Mouse (Mus musculus) forebrain, postnatal 0 days (tissue): ENCODE results near the gene Gm37240. TPM values are rescaled to one million over a fixed set of nuclear protein-coding genes. Genes with fewer than 3 reads are reported as not detected.
A peak's percentile ranks its signal among the peaks of the same experiment; 100 is the strongest.

Experiments
- ATAC-seq: fragments of 200-750 bp; cut with Nextera tagmentation; 2 replicates; pipeline ENCODE4 v1.8.0; 2017; ENCODE audit warnings: mild to moderate bottlenecking, moderate library complexity
- DNase-seq: peaks from one replicate; pipeline ENCODE4 v3.0.0-alpha.2; 2015
- H3K27ac ChIP-seq: fragments of 300-500 bp; sonication (generic); 2 replicates; pipeline ENCODE4 v1.5.1; 2014; ENCODE audit warnings: low read depth, mild to moderate bottlenecking, antibody characterized with exemption, low read length, moderate library complexity, mixed read lengths
- H3K27me3 ChIP-seq: fragments of 300-500 bp; sonication (generic); 2 replicates; pipeline ENCODE4 v1.6.1; 2014; ENCODE audit warnings: mild to moderate bottlenecking, low read length, mixed read lengths; ENCODE audit not compliant: insufficient read depth
- H3K36me3 ChIP-seq: fragments of 300-500 bp; sonication (generic); 2 replicates; pipeline ENCODE4 v1.6.1; 2014; ENCODE audit warnings: mild to moderate bottlenecking, moderate library complexity; ENCODE audit not compliant: insufficient read depth
- H3K4me1 ChIP-seq: fragments of 300-500 bp; sonication (generic); 2 replicates; pipeline ENCODE4 v1.6.1; 2014; ENCODE audit warnings: antibody characterized with exemption; ENCODE audit not compliant: insufficient read depth
- H3K4me2 ChIP-seq: fragments of 300-500 bp; sonication (generic); 2 replicates; pipeline ENCODE4 v1.6.1; 2014; ENCODE audit warnings: low read depth, mild to moderate bottlenecking, moderate library complexity
- H3K4me3 ChIP-seq: fragments of 300-500 bp; sonication (generic); 2 replicates; pipeline ENCODE4 v1.5.1; 2014; ENCODE audit warnings: low read depth, low read length, mixed read lengths
- H3K9ac ChIP-seq: fragments of 300-500 bp; sonication (generic); 2 replicates; pipeline ENCODE4 v1.6.1; 2014; ENCODE audit warnings: mild to moderate bottlenecking
- H3K9me3 ChIP-seq: fragments of 300-500 bp; sonication (generic); 2 replicates; pipeline ENCODE4 v1.6.1; 2016; ENCODE audit warnings: low read length
- CTCF ChIP-seq: sonication (generic); IDR thresholded peaks from 2 replicates; pipeline ENCODE4 v1.5.1; 2016; ENCODE audit warnings: antibody characterized with exemption, control low read depth, low read depth
- WGBS: fragments of 180-500 bp; shearing (Covaris S2); extraction: QIAGEN DNeasy Blood & Tissue Kit; methylation state at CpG from one replicate; pipeline ENCODE4 v1.1.7; 2014; 5-methylcytosine and 5-hydroxymethylcytosine counted together
- polyA plus RNA-seq: library from polyadenylated mRNA; unstranded; fragments of >200 nt; fragmentation: Nextera tagmentation; extraction: Ambion mirVana; gene quantifications from 2 replicates; pipeline ENCODE4 v1.2.1, GENCODE M21; 2015
- total RNA-seq: library from RNA; depleted of rRNA; stranded (reverse); fragments of >200 nt; gene quantifications from 2 replicates; pipeline ENCODE4 v1.2.3, GENCODE M21; 2014

Gm37240 gene
- total and polyA plus RNA-seq, 2 experiments from 2014 or later = 0.67 to 1.2 TPM

GRCm38 (mm10) chr3:84851801-84852200, 1035.5 kb downstream of the Gm37240 start:
- Histone ChIP-seq H3K4me2 (no peak overlapping the region), H3K9me3 (no peaks in the 10 kb centered on the region), H3K9ac (no peak overlapping the region), H3K36me3 (no peaks in the 10 kb centered on the region), H3K27ac (no peak overlapping the region), H3K4me3 (no peak overlapping the region), H3K27me3 (no peaks in the 10 kb centered on the region), H3K4me1 (no peaks in the 10 kb centered on the region)
- no peak for DNase-seq
- WGBS = 27% methylated on average over 1 of the region's 1 CpGs
- ATAC-seq = no peak
- no peak for TF ChIP-seq CTCF

GRCm38 (mm10) chr3:84850418-84850817, 1036.9 kb downstream of the Gm37240 start:
- Histone ChIP-seq H3K36me3 (no peaks in the 10 kb centered on the region), H3K4me3 (no peak overlapping the region), H3K4me1 (no peaks in the 10 kb centered on the region), H3K9me3 (no peaks in the 10 kb centered on the region), H3K27me3 (no peaks in the 10 kb centered on the region), H3K4me2 (no peak overlapping the region), H3K9ac (no peak overlapping the region), H3K27ac (no peak overlapping the region)
- DNase-seq (no peak), ATAC-seq (no peak)
- 98% methylated on average over 1 of the region's 1 CpGs for WGBS
- TF ChIP-seq CTCF = no peak

GRCm38 (mm10) chr3:84848798-84849197, 1038.5 kb downstream of the Gm37240 start:
- H3K36me3 ChIP-seq = no peaks in the 10 kb centered on the region
- H3K4me1 ChIP-seq = no peaks in the 10 kb centered on the region
- H3K9ac ChIP-seq = no peak overlapping the region
- DNase-seq (no peak), ATAC-seq (no peak)
- TF ChIP-seq CTCF = no peak
- no peak overlapping the region for H3K27ac ChIP-seq
- no peaks in the 10 kb centered on the region for H3K9me3 ChIP-seq
- 84% methylated on average over 4 of the region's 4 CpGs for WGBS
- H3K4me2 ChIP-seq = no peak overlapping the region
- no peak overlapping the region for H3K4me3 ChIP-seq
- H3K27me3 ChIP-seq = no peaks in the 10 kb centered on the region

- Histone ChIP-seq H3K4me2 (no peak overlapping the region), H3K27me3 (no peaks in the 10 kb centered on the region), H3K9ac (no peak overlapping the region), H3K4me3 (no peak overlapping the region), H3K4me1 (no peaks in the 10 kb centered on the region), H3K9me3 (no peaks in the 10 kb centered on the region), H3K27ac (no peak overlapping the region), H3K36me3 (no peaks in the 10 kb centered on the region)
- ATAC-seq (no peak), DNase-seq (peak; percentile 81)
- WGBS = 37% methylated on average over 1 of the region's 1 CpGs
- TF ChIP-seq CTCF = peak; percentile 73
These were observed 1043.7 kb downstream of the Gm37240 start for GRCm38 (mm10) chr3:84843594-84843993.

GRCm38 (mm10) chr3:84842793-84843192, 1044.5 kb downstream of the Gm37240 start:
- TF ChIP-seq CTCF = no peak
- DNase-seq = no peak
- no peak overlapping the region for H3K9ac ChIP-seq
- no peak overlapping the region for H3K27ac ChIP-seq
- no peaks in the 10 kb centered on the region for H3K27me3 ChIP-seq
- no peaks in the 10 kb centered on the region for H3K9me3 ChIP-seq
- ATAC-seq = no peak
- no peak overlapping the region for H3K4me2 ChIP-seq
- H3K36me3 ChIP-seq = no peaks in the 10 kb centered on the region
- WGBS = 93% methylated on average over 2 of the region's 2 CpGs
- H3K4me1 ChIP-seq = no peaks in the 10 kb centered on the region
- H3K4me3 ChIP-seq = no peak overlapping the region

- ATAC-seq (no peak), DNase-seq (no peak)
- H3K27me3 ChIP-seq = no peaks in the 10 kb centered on the region
- no peak overlapping the region for H3K4me2 ChIP-seq
- H3K4me1 ChIP-seq = no peaks in the 10 kb centered on the region
- no peak for TF ChIP-seq CTCF
- H3K9ac ChIP-seq = no peak overlapping the region
- no peak overlapping the region for H3K27ac ChIP-seq
- H3K4me3 ChIP-seq = no peak overlapping the region
- H3K36me3 ChIP-seq = no peaks in the 10 kb centered on the region
- WGBS = 79% methylated on average over 4 of the region's 4 CpGs
- no peaks in the 10 kb centered on the region for H3K9me3 ChIP-seq
These were observed 1046.0 kb downstream of the Gm37240 start for GRCm38 (mm10) chr3:84841271-84841670.

- Histone ChIP-seq H3K4me2 (no peak overlapping the region), H3K27me3 (no peaks in the 10 kb centered on the region), H3K36me3 (no peaks in the 10 kb centered on the region), H3K9me3 (no peaks in the 10 kb centered on the region), H3K4me1 (no peaks in the 10 kb centered on the region), H3K9ac (no peak overlapping the region), H3K4me3 (no peak overlapping the region), H3K27ac (no peak overlapping the region)
- ATAC-seq (no peak), DNase-seq (no peak)
- WGBS = 82% methylated on average over 5 of the region's 5 CpGs
- no peak for TF ChIP-seq CTCF
These were observed 1047.8 kb downstream of the Gm37240 start for GRCm38 (mm10) chr3:84839499-84839898.

GRCm38 (mm10) chr3:84837984-84838383, 1049.3 kb downstream of the Gm37240 start:
- no peak overlapping the region for H3K27ac ChIP-seq
- TF ChIP-seq CTCF = no peak
- H3K27me3 ChIP-seq = no peaks in the 10 kb centered on the region
- no peak overlapping the region for H3K4me2 ChIP-seq
- ATAC-seq (no peak), DNase-seq (no peak)
- 87% methylated on average over 3 of the region's 3 CpGs for whole genome bisulfite sequencing
- no peaks in the 10 kb centered on the region for H3K9me3 ChIP-seq
- H3K4me3 ChIP-seq = no peak overlapping the region
- H3K9ac ChIP-seq = no peak overlapping the region
- no peaks in the 10 kb centered on the region for H3K4me1 ChIP-seq
- no peaks in the 10 kb centered on the region for H3K36me3 ChIP-seq
